Mouse (Mus musculus) layer of hippocampus, postnatal 25 days (tissue): ENCODE data around the gene Gbx1. TPM values are rescaled to one million over a fixed set of nuclear protein-coding genes. Genes with fewer than 3 reads are reported as not detected.
"Not testable (repeated sequence)": the region's sequence is repeated elsewhere in the genome, so short reads cannot be mapped to it uniquely, and the experiment has no call there.

ENCODE experiments used
- DNase-seq, 2 experiments: peaks; one replicate each; pipeline ENCODE4 v3.0.0; 2022; ENCODE audit warnings: mixed read lengths in 2 of 2, low spot score in 1 of 2; ENCODE audit errors: extremely low spot score in 1 of 2
- total RNA-seq, 2 experiments: library from RNA; stranded (reverse); gene quantifications; 2 replicates each; pipeline ENCODE4 v1.2.3; 2021

The Gbx1 gene
- total RNA-seq: under 1 TPM; 0.10 to 0.16 TPM

- no peak for DNase-seq
Measured at GRCm38 (mm10) chr5:24526889-24527230, at the start of gene Gbx1. TSS of gene Gbx1 (minus strand) at chr5:24527202.

- no peak for DNase-seq
Measured at GRCm38 (mm10) chr5:24576801-24577182, 49.8 kb upstream of the Gbx1 start.

GRCm38 (mm10) chr5:24575948-24576347 is 48.9 kb upstream of the Gbx1 start:
- no peak for DNase-seq

- no peak for DNase-seq
Measured at GRCm38 (mm10) chr5:24556709-24557108, 29.7 kb upstream of the Gbx1 start, which contains the start of gene 4931409K22Rik. TSS of gene 4931409K22Rik (minus strand) at chr5:24556809.

- DNase-seq: not testable (repeated sequence)
Measured at GRCm38 (mm10) chr5:24555335-24555734, 28.3 kb upstream of the Gbx1 start.

- DNase-seq: no peak
Measured at GRCm38 (mm10) chr5:24553621-24554244, 26.7 kb upstream of the Gbx1 start.

GRCm38 (mm10) chr5:24551317-24551688 is 24.3 kb upstream of the Gbx1 start:
- DNase-seq: no peak

- peak; percentile 25 to 50 for DNase-seq
Measured at GRCm38 (mm10) chr5:24550598-24551316, 23.8 kb upstream of the Gbx1 start.

- no peak for DNase-seq
Measured at GRCm38 (mm10) chr5:24542643-24543042, 15.6 kb upstream of the Gbx1 start.

GRCm38 (mm10) chr5:24541144-24541569 is 14.2 kb upstream of the Gbx1 start:
- no peak for DNase-seq

- peak in 1 of 2 experiments; percentile 36 for DNase-seq
Measured at GRCm38 (mm10) chr5:24540387-24541143, 13.6 kb upstream of the Gbx1 start, which contains the start of gene Asb10. TSS of gene Asb10 (minus strand) at chr5:24540978.

GRCm38 (mm10) chr5:24539571-24540296 is 12.7 kb upstream of the Gbx1 start:
- no peak for DNase-seq

- no peak for DNase-seq
Measured at GRCm38 (mm10) chr5:24537618-24538017, 10.6 kb upstream of the Gbx1 start.

- no peak for DNase-seq
Measured at GRCm38 (mm10) chr5:24536511-24536910, 9.5 kb upstream of the Gbx1 start.

GRCm38 (mm10) chr5:24535731-24536130 is 8.7 kb upstream of the Gbx1 start:
- DNase-seq: no peak

- DNase-seq: no peak
Measured at GRCm38 (mm10) chr5:24534292-24534691, 7.3 kb upstream of the Gbx1 start.

- no peak for DNase-seq
Measured at GRCm38 (mm10) chr5:24533391-24533790, 6.4 kb upstream of the Gbx1 start.

GRCm38 (mm10) chr5:24530042-24530689 is 3.2 kb upstream of the Gbx1 start:
- DNase-seq: peak; percentile 93 to 97

GRCm38 (mm10) chr5:24527780-24528179 is 778 bp upstream of the Gbx1 start:
- DNase-seq: no peak
